Mouse (Mus musculus) embryonic fibroblast, embryonic 13.5 days (primary cell): ENCODE results near the gene Ccdc24.

ENCODE experiments used
- CTCF ChIP-seq: IDR thresholded peaks from 2 replicates; pipeline ENCODE4 v1.5.1; 2011; ENCODE audit warnings: mild to moderate bottlenecking, control low read depth, low read length, moderate library complexity, borderline replicate concordance; ENCODE audit not compliant: insufficient read depth
- POLR2A ChIP-seq: IDR thresholded peaks from 2 replicates; pipeline ENCODE4 v1.6.1; 2011; ENCODE audit warnings: low read depth, mild to moderate bottlenecking, control low read depth, low read length, moderate library complexity

GRCm38 (mm10) chr4:117841566-117841965, 30.8 kb downstream of the Ccdc24 start:
- TF ChIP-seq CTCF (no peak), POLR2A (no peak)
